Mouse (Mus musculus) layer of hippocampus, adult 9-11 months (tissue): ENCODE measurements at regions not wholly inside any gene's neighbourhood (a gene's known extent, or its start where the extent isn't known, plus 50 kb on each side); places are given as distances from the start of the nearest gene placed in this dataset.

Experiments used
- DNase-seq: peaks from one replicate; pipeline ENCODE4 v3.0.0; 2022

DNA sequence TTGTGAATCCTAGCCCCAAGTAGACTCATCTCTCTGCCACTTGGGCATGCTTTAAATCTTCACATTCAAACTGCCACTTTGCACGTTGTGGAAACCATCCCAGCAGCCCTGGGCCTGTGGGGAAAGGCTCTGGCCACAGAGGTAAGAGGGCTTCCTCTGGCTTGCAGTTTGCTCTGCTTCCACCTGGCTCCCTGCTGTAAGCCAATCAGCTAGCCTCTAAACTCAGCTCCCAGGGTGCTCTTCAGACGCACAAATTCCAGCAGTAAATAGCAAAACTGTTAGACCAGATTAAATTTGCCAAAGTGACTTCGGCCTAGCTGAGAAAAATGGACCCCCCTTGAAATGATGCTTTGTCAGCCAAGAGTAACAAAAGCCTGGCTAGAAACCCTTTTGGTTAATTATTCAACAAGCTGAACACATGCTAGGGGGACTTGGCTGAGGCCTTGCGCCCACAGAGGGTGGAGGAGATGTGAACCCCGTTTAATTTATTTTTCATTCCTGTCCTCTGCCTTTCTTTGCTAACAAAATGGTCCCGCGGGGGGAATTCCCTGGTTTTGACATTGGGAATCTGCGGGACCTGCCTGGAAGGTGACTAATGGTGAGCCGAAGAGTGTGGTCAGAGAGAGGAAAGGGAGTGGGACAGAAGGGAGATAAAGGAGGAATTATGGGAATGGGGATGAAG lies 84.1 kb upstream of the Cops8 start:
- no peak for DNase-seq

DNA sequence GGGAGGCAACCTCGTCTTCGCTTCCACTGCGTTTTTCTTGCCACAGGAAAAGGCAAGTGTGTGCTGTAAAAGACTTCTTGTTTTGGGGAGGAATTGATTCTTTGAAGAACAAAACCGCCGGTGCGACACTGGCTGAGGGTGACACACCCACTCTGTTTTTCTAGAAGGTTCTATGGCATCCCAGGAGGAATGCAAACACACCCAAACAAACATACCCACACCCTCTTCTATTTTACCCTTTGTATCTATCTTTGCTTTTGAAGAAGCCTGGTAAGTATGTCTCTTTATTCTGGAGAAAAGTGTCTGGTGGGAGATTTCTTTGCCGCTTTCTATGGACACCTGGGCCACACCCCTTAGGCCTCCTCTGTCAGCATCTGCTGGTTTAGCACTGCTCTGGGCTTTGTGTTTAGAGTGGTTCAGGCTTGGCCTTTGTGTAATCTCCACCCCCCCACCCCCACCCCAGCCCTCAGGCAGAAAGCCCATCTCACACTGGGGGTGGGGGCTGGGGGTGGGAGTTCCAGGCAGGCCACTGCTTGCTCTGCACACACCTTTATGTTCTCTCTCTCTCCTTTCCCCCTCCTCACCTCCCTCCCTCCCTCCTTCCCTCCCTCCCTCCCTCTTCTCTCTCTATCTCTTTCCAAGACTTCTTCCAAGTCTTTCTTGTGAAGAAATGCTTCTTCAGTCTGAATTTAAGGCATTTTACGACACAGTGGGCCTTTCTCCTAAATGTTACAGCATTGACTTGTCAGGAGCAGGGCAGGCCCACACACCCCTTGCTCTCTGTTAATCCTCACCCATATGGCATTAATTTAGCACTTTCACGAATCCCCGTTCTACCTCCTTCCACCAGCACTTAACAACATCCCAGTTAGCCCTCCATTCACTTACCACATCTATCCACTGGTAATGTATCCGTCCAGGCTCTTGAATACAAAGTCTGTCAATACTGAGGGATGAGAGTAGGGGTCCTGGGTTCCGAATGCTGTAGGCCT lies 83.2 kb upstream of the Cops8 start:
- no peak for DNase-seq

DNA sequence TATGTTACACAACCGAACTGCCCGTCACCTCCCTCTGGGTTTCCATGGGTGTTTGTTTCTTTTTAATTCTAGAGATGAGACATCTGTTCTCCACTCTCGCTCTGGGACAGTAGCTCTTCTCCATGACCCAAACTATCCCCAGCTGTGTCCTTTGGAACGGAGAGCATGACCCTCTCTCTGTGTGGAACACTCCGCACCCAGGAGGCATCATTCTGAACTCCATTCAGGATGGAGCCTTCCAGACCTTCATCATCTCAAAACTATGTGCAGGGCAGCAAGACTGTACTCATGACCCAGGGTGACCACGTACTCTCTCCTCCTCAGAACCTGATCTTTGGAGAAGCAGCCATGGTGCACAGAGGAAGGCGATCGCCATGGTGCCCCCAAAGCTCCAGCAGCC lies 80.5 kb upstream of the Cops8 start:
- DNase-seq, result no peak

DNA sequence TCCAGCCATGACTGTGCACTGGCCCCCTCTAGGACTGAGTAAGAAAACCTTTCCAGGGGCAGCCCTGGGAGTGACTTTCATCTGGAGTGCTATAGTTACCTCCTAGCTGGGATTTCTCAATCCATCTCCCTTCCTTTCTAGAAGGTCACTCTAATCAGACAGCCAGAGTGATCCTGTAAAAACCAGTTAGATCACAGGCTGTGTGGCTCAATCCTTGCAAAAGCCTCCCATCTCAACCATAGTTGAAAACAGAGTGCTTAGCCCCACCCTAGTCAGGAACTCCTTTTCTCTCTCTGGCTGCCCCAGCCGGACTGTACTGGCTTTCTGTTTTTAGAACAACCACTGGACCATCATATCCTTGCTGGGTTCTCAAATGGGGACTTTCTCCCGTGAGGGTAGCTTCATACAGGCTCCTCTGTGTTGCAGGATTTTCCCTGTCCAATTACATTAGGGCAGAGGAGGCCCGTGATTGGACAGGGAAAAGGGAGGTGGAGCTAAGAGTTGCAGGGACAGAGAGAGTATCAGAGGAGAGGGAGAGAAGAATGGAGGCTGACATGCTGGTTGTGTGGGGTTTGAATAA lies 78.0 kb upstream of the Cops8 start:
- DNase-seq, result no peak

DNA sequence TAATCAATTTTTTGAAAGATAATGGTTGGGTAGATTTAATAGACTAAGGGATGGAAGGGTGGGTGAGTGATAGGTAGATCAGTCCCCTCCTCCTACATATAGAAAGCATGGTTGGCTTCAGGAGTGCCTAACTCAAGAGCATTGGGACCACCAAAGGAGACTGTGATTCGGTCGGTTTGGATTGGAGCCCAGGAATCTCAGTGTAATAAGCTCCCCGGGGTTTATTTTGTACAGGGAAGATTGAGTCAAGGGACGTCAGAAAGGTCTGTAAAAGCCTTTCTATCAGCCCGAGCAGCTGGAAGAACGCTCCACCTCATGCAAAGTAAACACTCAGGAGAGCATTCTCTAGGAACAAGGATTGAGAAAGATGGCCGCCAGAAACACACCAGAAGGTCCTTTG lies 76.5 kb upstream of the Cops8 start:
- DNase-seq, result no peak

DNA sequence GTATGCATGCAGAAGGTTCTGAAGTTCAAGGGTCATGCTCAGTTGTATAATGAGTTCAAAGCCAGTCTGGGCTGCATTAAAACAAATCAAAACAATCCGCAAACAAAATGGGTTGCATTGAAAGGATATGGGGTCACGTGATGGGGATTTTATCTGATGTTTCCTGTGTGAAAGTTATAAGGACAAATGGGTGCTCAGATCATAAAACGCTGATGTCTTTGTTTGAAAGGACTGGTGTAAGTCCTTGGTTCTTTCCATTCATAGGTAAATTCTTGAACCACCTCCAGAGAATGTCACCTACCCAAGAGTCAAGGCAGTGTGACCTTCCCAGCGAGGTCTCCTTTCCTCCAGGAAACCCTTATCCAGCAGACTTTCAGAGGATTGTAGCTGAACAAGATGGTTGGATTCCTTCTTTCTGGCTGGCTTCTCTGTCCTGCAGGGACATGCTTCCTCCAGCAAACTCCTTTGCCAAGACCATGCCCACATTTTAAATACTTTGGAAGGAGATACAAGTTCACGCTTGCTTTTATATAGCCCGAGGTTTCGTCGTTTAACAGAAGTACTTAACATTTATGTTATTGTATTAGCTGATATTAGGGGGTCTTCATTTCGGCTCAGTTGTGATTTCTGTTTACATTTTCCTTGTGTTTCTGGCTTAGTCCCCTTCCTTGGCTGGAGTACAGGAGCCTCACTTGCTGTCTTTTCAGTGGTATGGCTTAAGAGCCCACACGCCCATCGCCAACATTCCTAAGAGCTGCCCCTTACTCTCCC lies 74.6 kb upstream of the Cops8 start:
- DNase-seq, result no peak

DNA sequence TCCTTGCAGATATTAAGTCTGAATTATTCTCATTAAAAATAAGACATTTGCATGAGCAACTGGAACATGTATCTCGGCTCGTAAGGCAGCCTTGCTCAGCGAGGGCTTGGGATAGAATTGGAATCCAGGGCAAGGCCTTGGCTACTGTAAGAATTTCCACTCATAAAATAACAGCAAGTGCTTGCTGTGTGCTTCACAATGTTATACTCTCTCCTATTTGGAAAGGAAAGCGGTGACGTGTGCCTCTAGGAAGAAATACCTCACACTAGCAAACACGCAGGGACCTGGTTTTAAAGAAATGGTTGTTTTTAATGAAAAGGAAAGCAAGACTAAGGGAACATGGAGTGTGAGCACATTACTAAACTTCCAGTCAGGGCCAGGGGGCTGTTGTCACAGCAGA lies 69.3 kb upstream of the Cops8 start:
- DNase-seq, result no peak

DNA sequence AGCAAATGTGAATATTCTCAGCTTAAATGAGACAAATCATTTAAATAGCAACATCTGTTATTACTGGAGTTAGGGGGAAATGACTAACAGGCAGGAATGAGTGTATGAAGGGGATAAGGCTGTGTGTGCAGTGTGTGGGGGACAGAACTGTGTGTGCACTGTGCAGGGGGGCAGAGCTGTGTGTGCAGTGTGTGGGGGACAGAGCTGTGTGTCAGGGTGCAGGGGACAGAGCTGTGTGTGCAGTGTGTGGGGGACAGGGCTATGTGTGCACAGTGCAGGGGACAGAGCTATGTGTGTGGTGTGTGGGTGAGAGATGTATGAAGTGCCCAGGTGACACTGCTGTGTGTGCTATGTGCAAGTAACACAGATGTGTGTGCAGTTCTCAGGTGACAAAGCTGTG lies 66.7 kb upstream of the Cops8 start:
- DNase-seq, result no peak

DNA sequence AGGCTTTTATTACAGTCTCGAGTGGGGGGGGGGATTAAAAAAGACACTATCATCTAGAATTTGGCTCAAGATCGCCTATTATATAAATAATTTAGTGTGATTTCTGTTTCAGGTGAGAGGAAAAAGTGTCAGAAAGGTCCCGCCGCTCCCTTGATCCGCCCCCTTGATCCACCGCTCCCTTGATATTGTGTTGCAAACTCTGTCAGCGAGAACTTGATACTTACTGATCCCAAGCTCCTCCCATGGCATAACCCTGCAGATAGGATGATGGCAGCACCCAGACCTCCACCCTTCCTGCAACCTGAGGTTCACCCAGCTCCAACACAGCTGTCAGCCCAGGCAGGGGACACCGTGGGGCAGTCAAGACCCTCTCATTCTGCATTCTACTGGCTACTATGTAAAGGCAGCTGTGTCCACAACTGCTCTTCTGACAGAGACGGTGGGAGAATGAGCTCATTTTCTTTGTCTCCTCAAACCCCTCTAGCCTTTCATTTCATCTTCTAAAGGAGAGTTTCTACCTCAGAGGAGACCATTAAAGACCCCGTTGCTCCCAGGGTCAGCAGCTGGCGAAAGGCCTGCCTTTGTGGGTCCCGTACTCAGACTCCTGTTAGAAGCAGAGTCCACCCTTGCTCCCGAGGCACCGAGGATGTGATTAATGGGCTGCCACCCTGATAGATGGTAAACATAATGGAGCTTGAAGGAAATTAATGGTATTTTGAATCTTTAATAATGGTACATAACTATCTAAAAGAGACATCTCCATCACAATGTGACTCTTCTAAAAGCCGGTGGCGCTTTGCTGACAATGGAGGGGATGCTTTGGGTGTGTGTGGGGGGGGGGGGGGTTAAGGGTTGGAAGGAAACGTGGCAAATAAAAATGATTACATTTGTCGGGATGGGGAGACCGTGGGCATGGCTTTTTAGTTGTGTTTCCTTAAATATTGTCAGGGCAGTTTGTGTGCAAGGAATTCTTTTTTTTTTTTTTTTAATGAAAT lies 58.7 kb upstream of the Cops8 start:
- DNase-seq, result no peak

DNA sequence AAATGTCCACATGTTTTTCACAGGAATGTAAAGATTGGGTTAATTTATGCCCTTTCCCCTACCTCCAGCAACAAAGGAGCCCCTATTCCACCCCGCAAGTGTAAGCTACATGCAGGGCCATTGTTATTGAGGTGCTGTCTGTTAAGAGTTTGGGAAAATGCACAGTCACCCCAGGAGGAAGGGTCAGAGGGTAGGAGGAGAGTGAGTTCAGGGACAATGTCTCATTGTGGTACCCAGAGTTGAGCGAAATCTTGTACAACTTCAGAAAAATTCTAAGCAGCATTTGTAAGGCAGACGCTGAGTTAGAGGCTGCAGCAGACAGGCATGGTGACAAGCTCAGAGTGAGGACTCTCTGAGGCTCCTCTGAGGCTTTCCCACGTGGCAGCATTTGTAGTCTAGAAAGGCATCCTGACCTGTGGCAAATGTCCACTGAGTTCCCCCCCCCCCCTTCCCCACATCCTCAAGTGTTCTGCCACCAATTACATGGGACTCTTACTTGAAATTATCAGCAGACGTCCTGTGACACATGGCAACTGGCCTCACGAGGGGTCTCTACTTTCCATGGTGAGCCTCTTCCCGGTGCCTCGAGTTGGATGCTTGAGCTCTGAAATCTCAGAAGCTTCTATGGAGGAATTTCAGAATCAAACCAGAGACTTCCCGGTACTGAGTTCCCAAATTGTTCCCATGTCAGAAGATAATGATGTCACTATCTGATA lies 57.8 kb upstream of the Cops8 start:
- DNase-seq, result no peak

DNA sequence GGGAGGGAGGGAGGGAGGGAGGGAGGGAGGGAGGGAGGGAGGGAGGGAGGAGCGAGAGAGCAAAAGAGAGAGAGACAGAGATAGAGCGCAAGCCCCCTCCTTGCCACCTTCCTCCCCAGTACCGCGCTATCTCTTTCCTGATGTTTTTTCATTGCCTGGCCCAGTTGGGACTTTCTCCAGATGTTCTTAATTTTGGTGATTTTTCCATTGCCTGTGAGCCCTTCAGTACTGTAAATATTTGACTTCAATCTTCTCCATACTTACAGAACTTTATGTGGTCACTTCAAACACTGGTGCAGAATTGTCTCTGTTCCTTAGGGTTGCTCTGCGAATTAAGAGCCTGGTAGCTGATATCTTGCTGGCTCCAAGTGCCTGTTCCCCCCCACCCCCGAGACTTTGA lies 50.1 kb upstream of the Cops8 start:
- no peak for DNase-seq
